Mouse (Mus musculus): Measurements from ENCODE around the gene Rbm34.
"Not testable (repeated sequence)": the region's sequence is repeated elsewhere in the genome, so short reads cannot be mapped to it uniquely, and the experiment has no call there.

Gene Rbm34

GRCm38 (mm10) chr8:126919255-126919654, 51.6 kb downstream of the Rbm34 start:
- DNase-seq (ENCODE audit: low read depth, low spot score), result no peak

- no peak for DNase-seq (ENCODE audit: low read depth, low spot score)
Observed at GRCm38 (mm10) chr8:126918356-126918755, 52.5 kb downstream of the Rbm34 start.

- no peak for DNase-seq (ENCODE audit: low read depth, low spot score)
Observed at GRCm38 (mm10) chr8:126917179-126917905, 53.5 kb downstream of the Rbm34 start.

- DNase-seq (ENCODE audit: low read depth, low spot score), result no peak
Observed at GRCm38 (mm10) chr8:126916611-126917010, 54.3 kb downstream of the Rbm34 start.

GRCm38 (mm10) chr8:126914609-126915375, 56.1 kb downstream of the Rbm34 start:
- DNase-seq (ENCODE audit: low read depth, low spot score), result no peak

GRCm38 (mm10) chr8:126914107-126914490, 56.8 kb downstream of the Rbm34 start:
- DNase-seq (ENCODE audit: low read depth, low spot score), result not testable (repeated sequence)

- no peak for DNase-seq (ENCODE audit: low read depth, low spot score)
Observed at GRCm38 (mm10) chr8:126913241-126914106, 57.4 kb downstream of the Rbm34 start.

GRCm38 (mm10) chr8:126909371-126909802, 61.5 kb downstream of the Rbm34 start:
- DNase-seq (ENCODE audit: low read depth, low spot score), result no peak

GRCm38 (mm10) chr8:126908805-126909204, 62.1 kb downstream of the Rbm34 start:
- DNase-seq (ENCODE audit: low read depth, low spot score), result peak; percentile 51

- DNase-seq (ENCODE audit: low read depth, low spot score), result no peak
Observed at GRCm38 (mm10) chr8:126907968-126908367, 62.9 kb downstream of the Rbm34 start.

GRCm38 (mm10) chr8:126907374-126907773, 63.5 kb downstream of the Rbm34 start:
- no peak for DNase-seq (ENCODE audit: low read depth, low spot score)

- DNase-seq (ENCODE audit: low read depth, low spot score), result peak; percentile 45
Observed at GRCm38 (mm10) chr8:126905387-126905786, 65.5 kb downstream of the Rbm34 start.

- DNase-seq (ENCODE audit: low read depth, low spot score), result no peak
Observed at GRCm38 (mm10) chr8:126903927-126904326, 66.9 kb downstream of the Rbm34 start.

GRCm38 (mm10) chr8:126903224-126903895, 67.5 kb downstream of the Rbm34 start:
- DNase-seq (ENCODE audit: low read depth, low spot score), result no peak

- DNase-seq (ENCODE audit: low read depth, low spot score), result no peak
Observed at GRCm38 (mm10) chr8:126901612-126902011, 69.3 kb downstream of the Rbm34 start.

GRCm38 (mm10) chr8:126901049-126901448, 69.8 kb downstream of the Rbm34 start:
- DNase-seq (ENCODE audit: low read depth, low spot score), result no peak
